Mouse (Mus musculus) kidney, postnatal 0 days (tissue): ENCODE measurements at regions not wholly inside any gene's neighbourhood (a gene's known extent, or its start where the extent isn't known, plus 50 kb on each side); places are given as distances from the start of the nearest gene placed in this dataset.

ENCODE experiments used
- ATAC-seq: fragments of 200-750 bp; cut with Nextera tagmentation; replicated peaks from 2 replicates; pipeline ENCODE4 v1.8.0; 2017; ENCODE audit warnings: low read depth, moderate number of reproducible peaks, moderate TSS enrichment, moderate library complexity; ENCODE audit not compliant: low FRiP score
- DNase-seq: peaks from one replicate; pipeline ENCODE4 v3.0.0-alpha.2; 2016; ENCODE audit warnings: low spot score
- H3K27ac ChIP-seq: fragments of 300-500 bp; sonication (generic); 2 replicates; pipeline ENCODE4 v1.5.1; 2014; ENCODE audit warnings: mild to moderate bottlenecking
- H3K27me3 ChIP-seq: fragments of 300-500 bp; sonication (generic); 2 replicates; pipeline ENCODE4 v1.6.1; 2014; ENCODE audit warnings: low read length, mixed read lengths; ENCODE audit not compliant: insufficient read depth
- H3K36me3 ChIP-seq: fragments of 300-500 bp; sonication (generic); 2 replicates; pipeline ENCODE4 v1.6.1; 2014; ENCODE audit warnings: low read length, mixed read lengths; ENCODE audit not compliant: insufficient read depth
- H3K4me1 ChIP-seq: fragments of 300-500 bp; sonication (generic); replicated peaks from 2 replicates; pipeline ENCODE4 v1.6.1; 2014; ENCODE audit warnings: antibody characterized with exemption, low read length, mixed read lengths; ENCODE audit not compliant: insufficient read depth
- H3K4me2 ChIP-seq: fragments of 300-500 bp; sonication (generic); 2 replicates; pipeline ENCODE4 v1.6.1; 2014; ENCODE audit warnings: mild to moderate bottlenecking, low read length, moderate library complexity, mixed read lengths
- H3K4me3 ChIP-seq: fragments of 300-500 bp; sonication (generic); replicated peaks from 2 replicates; pipeline ENCODE4 v1.5.1; 2014; ENCODE audit warnings: low read depth, low read length
- H3K9ac ChIP-seq: fragments of 300-500 bp; sonication (generic); 2 replicates; pipeline ENCODE4 v1.6.1; 2014; ENCODE audit warnings: low read depth, low read length
- H3K9me3 ChIP-seq: fragments of 300-500 bp; sonication (generic); replicated peaks from 2 replicates; pipeline ENCODE4 v1.6.1; 2016; ENCODE audit warnings: low read length, inconsistent platforms, mixed read lengths
- CTCF ChIP-seq: IDR thresholded peaks from 2 replicates; pipeline ENCODE4 v1.5.1; 2016; ENCODE audit warnings: antibody characterized with exemption, low read depth, mild to moderate bottlenecking, moderate library complexity
- WGBS: fragments of 180-500 bp; shearing (Covaris S2); extraction: QIAGEN DNeasy Blood & Tissue Kit; methylation state at CpG from one replicate; pipeline ENCODE4 v1.1.7; 2014; 5-methylcytosine and 5-hydroxymethylcytosine counted together

GRCm38 (mm10) chr8:91854369-91854768, 52.5 kb upstream of the Irx3 start:
- Histone ChIP-seq H3K36me3 (no peaks in the 10 kb centered on the region), H3K27ac (no peak overlapping the region), H3K27me3 (no peaks in the 10 kb centered on the region), H3K9me3 (no peaks in the 10 kb centered on the region), H3K4me2 (no peak overlapping the region), H3K4me1 (no peaks in the 10 kb centered on the region), H3K4me3 (no peak overlapping the region), H3K9ac (no peak overlapping the region)
- no peak for DNase-seq
- WGBS, result 80% methylated on average over 4 of the region's 4 CpGs
- ATAC-seq, result no peak
- TF ChIP-seq CTCF, result no peak

- H3K4me1 ChIP-seq, result no peaks in the 10 kb centered on the region
- no peak overlapping the region for H3K9ac ChIP-seq
- TF ChIP-seq CTCF, result no peak
- no peak overlapping the region for H3K27ac ChIP-seq
- DNase-seq, result no peak
- no peaks in the 10 kb centered on the region for H3K36me3 ChIP-seq
- no peak for ATAC-seq
- no peaks in the 10 kb centered on the region for H3K27me3 ChIP-seq
- 60% methylated on average over 2 of the region's 2 CpGs for WGBS
- H3K4me2 ChIP-seq, result no peak overlapping the region
- H3K9me3 ChIP-seq, result no peaks in the 10 kb centered on the region
- H3K4me3 ChIP-seq, result no peak overlapping the region
Observed at GRCm38 (mm10) chr8:91853803-91854202, 51.9 kb upstream of the Irx3 start.

- no peaks in the 10 kb centered on the region for H3K4me1 ChIP-seq
- 67% methylated on average over 4 of the region's 4 CpGs for WGBS
- no peak overlapping the region for H3K9ac ChIP-seq
- no peak overlapping the region for H3K27ac ChIP-seq
- no peak overlapping the region for H3K4me3 ChIP-seq
- no peak overlapping the region for H3K4me2 ChIP-seq
- DNase-seq (no peak), ATAC-seq (no peak)
- no peaks in the 10 kb centered on the region for H3K27me3 ChIP-seq
- TF ChIP-seq CTCF, result no peak
- no peaks in the 10 kb centered on the region for H3K36me3 ChIP-seq
- H3K9me3 ChIP-seq, result no peaks in the 10 kb centered on the region
Observed at GRCm38 (mm10) chr8:91853336-91853735, 51.5 kb upstream of the Irx3 start.
